Mouse (Mus musculus): ENCODE measurements around the gene Rad50.

DNA sequence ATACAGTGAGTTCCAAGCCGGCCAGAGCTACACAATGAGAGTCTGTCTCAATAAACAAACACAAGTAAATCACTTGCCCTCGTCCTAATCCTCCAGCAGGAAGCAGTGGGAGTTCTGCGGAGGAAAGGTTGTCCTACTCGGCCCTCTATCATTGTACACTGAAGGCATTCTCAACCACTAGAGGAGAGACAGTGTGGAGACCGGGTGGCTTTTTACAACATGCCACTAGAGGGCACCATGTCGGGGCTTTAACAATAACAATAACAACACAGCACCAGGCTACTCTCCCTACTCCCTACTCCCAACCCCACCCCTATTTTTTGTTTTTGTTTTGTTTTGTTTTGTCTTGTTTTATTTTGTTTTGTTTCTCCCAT is 30.4 kb upstream of the Rad50 start:
- TF ChIP-seq EP300 (optimal IDR thresholded peaks at IDR 0.05) (no peak), CTCF (IDR thresholded peaks at IDR 0.05; ENCODE audit: low read depth) (peak; percentile 73)

Measured in stomach, postnatal 0 days (tissue).